Mouse (Mus musculus) heart, adult 2 months (tissue): Measurements from ENCODE around the gene Vil1. TPM values are rescaled to one million over a fixed set of nuclear protein-coding genes. Genes with fewer than 3 reads are reported as not detected.

Source experiments
- DNase-seq, 2 experiments: peaks; one replicate each; pipeline ENCODE4 v3.0.0; 2021
- H3K27ac ChIP-seq: fragments of 200-600 bp; 2 replicates; pipeline ENCODE4 v1.8.1; 2022
- H3K27me3 ChIP-seq: fragments of 200-500 bp; 2 replicates; pipeline ENCODE4 v1.6.1; 2012; ENCODE audit warnings: mild to moderate bottlenecking, low read length, inconsistent platforms, mixed read lengths; ENCODE audit not compliant: control insufficient read depth, insufficient read depth
- H3K36me3 ChIP-seq: fragments of 200-500 bp; 2 replicates; pipeline ENCODE4 v1.6.1; 2012; ENCODE audit warnings: low read length, inconsistent platforms; ENCODE audit not compliant: control insufficient read depth, insufficient read depth
- H3K4me1 ChIP-seq: fragments of 200-500 bp; 2 replicates; pipeline ENCODE4 v1.6.1; 2011; ENCODE audit warnings: low read length; ENCODE audit not compliant: control insufficient read depth, insufficient read depth
- H3K4me3 ChIP-seq: fragments of 200-600 bp; 2 replicates; pipeline ENCODE4 v1.8.1; 2022
- H3K79me2 ChIP-seq: fragments of 200-500 bp; replicated peaks from 2 replicates; pipeline ENCODE4 v1.6.1; 2012; ENCODE audit warnings: mild to moderate bottlenecking, inconsistent platforms, low read length, moderate library complexity, mixed read lengths; ENCODE audit not compliant: control insufficient read depth, insufficient read depth
- H3K9ac ChIP-seq: fragments of 200-500 bp; 2 replicates; pipeline ENCODE4 v1.6.1; 2012; ENCODE audit warnings: low read depth, mild to moderate bottlenecking, control low read depth, inconsistent platforms, low read length, mixed read lengths
- CTCF ChIP-seq: fragments of 200-600 bp; IDR thresholded peaks from 2 replicates; pipeline ENCODE4 v1.8.1; 2022; ENCODE audit warnings: antibody characterized with exemption, mild to moderate bottlenecking, moderate library complexity
- EP300 ChIP-seq: fragments of 200-500 bp; IDR thresholded peaks from 2 replicates; pipeline ENCODE4 v1.6.1; 2011; ENCODE audit warnings: low read depth, low read length, control low read depth; ENCODE audit not compliant: insufficient read depth
- POLR2A ChIP-seq: fragments of 200-500 bp; IDR thresholded peaks from 2 replicates; pipeline ENCODE4 v1.6.1; 2011; ENCODE audit warnings: mild to moderate bottlenecking, low read depth, low read length, control low read depth; ENCODE audit not compliant: insufficient read depth
- WGBS: fragments of 180-500 bp; shearing (Covaris S2); methylation state at CpG from one replicate; pipeline ENCODE4 v1.1.7; 2018; 5-methylcytosine and 5-hydroxymethylcytosine counted together
- intact Hi-C: fragments of 180-260 bp; cut with DNase I; formaldehyde crosslinking; loops from one replicate; pipeline ENCODE4 v1.15.1; 2025
- polyA plus RNA-seq: library from polyadenylated mRNA; depleted of rRNA; stranded (reverse); fragments of >200 nt; gene quantifications from 2 replicates; pipeline ENCODE4 v1.2.3, GENCODE M21; 2012
- total RNA-seq, 2 experiments: library from RNA; stranded (reverse); gene quantifications; 2 replicates each; pipeline ENCODE4 v1.2.3; 2021

Gene Vil1
- total and polyA plus RNA-seq, 3 experiments = 0.27 to 0.97 (median 0.80) TPM

- intact Hi-C loops = loop anchor here (5.0 kb wide), 2 partner anchors 88 to 137 kb away; no protein-coding TSS in a partner anchor
- H3K4me1 ChIP-seq = peaks cover 26% of the 10 kb centered on the region
- H3K9ac ChIP-seq = 0 out of 2 replicates have a peak overlapping the region, but pooled peaks have one; percentile 15
- no peaks in the 10 kb centered on the region for H3K79me2 ChIP-seq
- no peaks in the 10 kb centered on the region for H3K27me3 ChIP-seq
- H3K27ac ChIP-seq = peak overlapping the region; percentile 67
- H3K4me3 ChIP-seq = no peak overlapping the region
- TF ChIP-seq EP300 = no peak; the same call in 1 of the 2 replicates
- TF ChIP-seq POLR2A = no peak
- no peak for TF ChIP-seq CTCF
- WGBS = 46% methylated on average over 8 of the region's 8 CpGs
- DNase-seq = no peak
- no peaks in the 10 kb centered on the region for H3K36me3 ChIP-seq
Measured at GRCm38 (mm10) chr1:74364270-74364669, 44.9 kb upstream of the Vil1 start.

GRCm38 (mm10) chr1:74367886-74368645 is 41.1 kb upstream of the Vil1 start:
- H3K4me1 ChIP-seq = peaks cover 20% of the 10 kb centered on the region
- no peaks in the 10 kb centered on the region for H3K27me3 ChIP-seq
- intact Hi-C loops = no loop called here
- TF ChIP-seq EP300 (0 out of 2 replicates have a peak, but pooled peaks have one; percentile 6), CTCF (peak; percentile 43), POLR2A (peak; percentile 70)
- WGBS = 8% methylated on average over 34 of the region's 34 CpGs
- peak overlapping the region; percentile 18 for H3K4me3 ChIP-seq
- no peaks in the 10 kb centered on the region for H3K36me3 ChIP-seq
- peak overlapping the region; percentile 59 for H3K9ac ChIP-seq
- no peaks in the 10 kb centered on the region for H3K79me2 ChIP-seq
- DNase-seq = peak; percentile 79 to 85
- H3K27ac ChIP-seq = peak overlapping the region; percentile 53

- Histone ChIP-seq H3K4me3 (no peak overlapping the region), H3K4me1 (peaks cover 7% of the 10 kb centered on the region), H3K9ac (no peak overlapping the region), H3K27me3 (no peaks in the 10 kb centered on the region), H3K79me2 (no peaks in the 10 kb centered on the region), H3K36me3 (no peaks in the 10 kb centered on the region), H3K27ac (no peak overlapping the region)
- intact Hi-C loops = no loop called here
- TF ChIP-seq POLR2A (no peak), CTCF (no peak), EP300 (no peak)
- DNase-seq = no peak
- 66% methylated on average over 4 of the region's 4 CpGs for WGBS
Measured at GRCm38 (mm10) chr1:74370040-74370439, 39.1 kb upstream of the Vil1 start.

- 69% methylated on average over 4 of the region's 4 CpGs for WGBS
- no peak overlapping the region for H3K27ac ChIP-seq
- H3K27me3 ChIP-seq = no peaks in the 10 kb centered on the region
- peaks cover 3% of the 10 kb centered on the region for H3K4me1 ChIP-seq
- no peaks in the 10 kb centered on the region for H3K79me2 ChIP-seq
- intact Hi-C loops = no loop called here
- no peak for DNase-seq
- H3K4me3 ChIP-seq = no peak overlapping the region
- TF ChIP-seq EP300 (no peak), POLR2A (no peak), CTCF (no peak)
- no peaks in the 10 kb centered on the region for H3K36me3 ChIP-seq
- no peak overlapping the region for H3K9ac ChIP-seq
Measured at GRCm38 (mm10) chr1:74373372-74373771, 35.8 kb upstream of the Vil1 start.

- Histone ChIP-seq H3K9ac (no peak within 1 kb of the TSS), H3K79me2 (no peaks in the 10 kb centered on the region), H3K27ac (peak within 1 kb of the TSS; percentile 28; the same call in 1 of the 2 replicates), H3K4me1 (no peaks in the 10 kb centered on the region), H3K27me3 (no peaks in the 10 kb centered on the region), H3K4me3 (no peak within 1 kb of the TSS), H3K36me3 (no peaks in the 10 kb centered on the region)
- WGBS = 79% methylated on average over 8 of the region's 8 CpGs
- TF ChIP-seq EP300 (0 out of 2 replicates have a peak, but pooled peaks have one; percentile 35), CTCF (no peak), POLR2A (peak; percentile 22; the same call in 1 of the 2 replicates)
- intact Hi-C loops = no loop called here
- DNase-seq = peak; percentile 38 to 58
Measured at GRCm38 (mm10) chr1:74374980-74375379, 34.2 kb upstream of the Vil1 start, which contains the start of gene Slc11a1. Gene Slc11a1, plus strand, starts transcription at chr1:74375195.

- intact Hi-C loops = no loop called here
- 77% methylated on average over 10 of the region's 10 CpGs for whole genome bisulfite sequencing
Measured at GRCm38 (mm10) chr1:74375561-74375960, 33.6 kb upstream of the Vil1 start.

More at GRCm38 (mm10) chr1:74375561-74375960, 33.6 kb upstream of the Vil1 start:
- peak overlapping the region; percentile 28; the same call in 1 of the 2 replicates for H3K27ac ChIP-seq
- H3K4me1 ChIP-seq = no peaks in the 10 kb centered on the region
- no peak for DNase-seq
- H3K36me3 ChIP-seq = no peaks in the 10 kb centered on the region
- no peak overlapping the region for H3K4me3 ChIP-seq
- H3K9ac ChIP-seq = no peak overlapping the region
- no peaks in the 10 kb centered on the region for H3K27me3 ChIP-seq
- TF ChIP-seq EP300 = no peak
- no peak for TF ChIP-seq CTCF
- no peak for TF ChIP-seq POLR2A
- no peaks in the 10 kb centered on the region for H3K79me2 ChIP-seq
